Comparison of ENCODE assay signal across 7 mouse cellular contexts in genomic region chr17:5591604-5592209, GRCm38 (mm10).
DNase-seq lines count a peak whose midpoint lies in the region; ATAC-seq lines count a peak whose summit lies in the region.

No protein-coding gene starts in this region.

- 58% methylated on average over 6 of the region's 6 CpGs for WGBS in kidney, embryonic 14.5 days
- WGBS in neural tube, embryonic 13.5 days: 63% methylated on average over 6 of the region's 6 CpGs

- no peak overlapping the region for H3K4me2 ChIP-seq in kidney, embryonic 14.5 days (replicated peaks; ENCODE audit: low read depth, low read length)
- H3K4me2 ChIP-seq in neural tube, embryonic 13.5 days: no peak overlapping the region

- H3K27ac ChIP-seq in kidney, embryonic 14.5 days (ENCODE audit: low read depth, low read length): no peak overlapping the region
- H3K27ac ChIP-seq in neural tube, embryonic 13.5 days (replicated peaks): 0 out of 2 replicates have a peak overlapping the region, but pooled peaks have one; percentile 2

- ATAC-seq in kidney, embryonic 14.5 days (ENCODE audit: low FRiP score, low TSS enrichment): no peak
- ATAC-seq in neural tube, embryonic 13.5 days (ENCODE audit: low read depth): no peak
- no peak for ATAC-seq in activated CD4-positive, CD25-positive, alpha-beta regulatory T cell, adult 4 months

- H3K36me3 ChIP-seq in kidney, embryonic 14.5 days (ENCODE audit: control insufficient read depth, insufficient read depth, low read length): no peaks in the 10 kb centered on the region
- H3K36me3 ChIP-seq in neural tube, embryonic 13.5 days: no peaks in the 10 kb centered on the region

- no peaks in the 10 kb centered on the region for H3K9me3 ChIP-seq in kidney, embryonic 14.5 days (ENCODE audit: control insufficient read depth, low read length)
- H3K9me3 ChIP-seq in neural tube, embryonic 13.5 days: no peaks in the 10 kb centered on the region

- no peaks in the 10 kb centered on the region for H3K27me3 ChIP-seq in kidney, embryonic 14.5 days (ENCODE audit: control insufficient read depth, insufficient read depth, low read length)
- no peaks in the 10 kb centered on the region for H3K27me3 ChIP-seq in neural tube, embryonic 13.5 days

- peak; percentile 40 for DNase-seq in kidney, adult 11 months
- no peak for DNase-seq in neural tube, embryonic 10.5 days (ENCODE audit: extremely low spot score, low spot score)
- peak; percentile 75 for DNase-seq in kidney, postnatal 14 days
- no peak for DNase-seq in retina, postnatal 1 day

- no peaks in the 10 kb centered on the region; the same call in 1 of the 2 replicates for H3K4me1 ChIP-seq in kidney, embryonic 14.5 days (ENCODE audit: control insufficient read depth, insufficient read depth, low read length)
- H3K4me1 ChIP-seq in neural tube, embryonic 13.5 days (replicated peaks): no peaks in the 10 kb centered on the region

- H3K9ac ChIP-seq in kidney, embryonic 14.5 days (ENCODE audit: low read depth, low read length): no peak overlapping the region
- H3K9ac ChIP-seq in neural tube, embryonic 13.5 days: no peak overlapping the region

- H3K4me3 ChIP-seq in kidney, embryonic 14.5 days (ENCODE audit: low read length): no peak overlapping the region
- no peak overlapping the region for H3K4me3 ChIP-seq in neural tube, embryonic 13.5 days

Comparison
In these comparisons a context has a peak if more than half of its experiments do, and no peak if none do; other contexts are left out.
1. DNase-seq: peak in kidney, adult 11 months (single experiment) and kidney, postnatal 14 days (single experiment); none in neural tube, embryonic 10.5 days (single experiment) and retina, postnatal 1 day (single experiment).